Mouse (Mus musculus): ENCODE results near the gene Tnik.

DNA sequence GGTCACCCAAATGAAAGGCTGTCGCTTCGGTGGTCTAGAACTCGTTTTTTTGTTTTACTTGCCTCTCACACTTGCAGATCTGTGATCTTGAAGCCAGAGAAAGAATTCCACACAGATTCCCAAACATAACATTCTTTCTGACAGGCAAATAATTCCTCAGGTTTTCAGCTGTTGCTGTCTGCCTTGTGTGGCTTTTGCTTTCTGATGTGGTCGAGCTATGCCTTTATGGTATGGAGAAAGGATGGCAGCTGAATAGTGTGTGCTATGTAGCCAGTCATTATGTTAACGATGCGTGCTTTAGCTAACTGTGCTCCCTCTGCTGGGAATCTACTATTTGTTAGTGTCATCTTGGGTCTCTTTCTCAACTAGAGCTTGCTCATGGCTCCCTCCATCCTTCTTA lies 158.8 kb downstream of the Tnik start:
- TF ChIP-seq TAL1 (IDR thresholded peaks at IDR 0.05; ENCODE audit: low read length) (no peak), GATA1 (IDR thresholded peaks at IDR 0.05; ENCODE audit: low read length) (no peak)

Measured in erythroblast, embryonic 14.5 days (primary cell).